Mouse (Mus musculus) common myeloid progenitor, adult 5-6 weeks (primary cell): ENCODE measurements at regions not wholly inside any gene's neighbourhood (a gene's known extent, or its start where the extent isn't known, plus 50 kb on each side); places are given as distances from the start of the nearest gene placed in this dataset.

ENCODE experiments used
- ATAC-seq: replicated peaks from 2 replicates; pipeline ENCODE4 v1.8.0; 2016; ENCODE audit warnings: low read depth, mild to moderate bottlenecking, moderate TSS enrichment, inconsistent platforms; ENCODE audit not compliant: poor library complexity, severe bottlenecking

DNA sequence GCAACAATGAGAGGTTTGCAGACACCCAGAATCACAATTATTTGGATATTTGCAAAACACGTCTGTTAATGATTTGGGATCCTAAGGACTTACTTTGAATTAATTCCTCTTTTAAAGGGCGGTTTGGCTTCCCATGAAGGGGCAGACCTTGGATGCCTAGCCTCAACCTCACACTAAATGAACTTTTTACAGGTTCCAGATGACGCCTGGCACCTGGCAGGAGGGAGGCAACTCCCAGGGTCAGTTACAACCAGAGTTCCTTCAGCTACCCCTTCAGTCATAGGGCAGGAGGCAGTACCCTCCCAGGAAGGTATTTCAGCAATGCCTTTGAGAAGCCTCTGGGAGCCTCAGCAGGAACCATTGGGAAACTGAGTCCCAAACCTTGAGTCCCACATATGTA is 57.9 kb upstream of the Stx18 start:
- ATAC-seq: no peak

DNA sequence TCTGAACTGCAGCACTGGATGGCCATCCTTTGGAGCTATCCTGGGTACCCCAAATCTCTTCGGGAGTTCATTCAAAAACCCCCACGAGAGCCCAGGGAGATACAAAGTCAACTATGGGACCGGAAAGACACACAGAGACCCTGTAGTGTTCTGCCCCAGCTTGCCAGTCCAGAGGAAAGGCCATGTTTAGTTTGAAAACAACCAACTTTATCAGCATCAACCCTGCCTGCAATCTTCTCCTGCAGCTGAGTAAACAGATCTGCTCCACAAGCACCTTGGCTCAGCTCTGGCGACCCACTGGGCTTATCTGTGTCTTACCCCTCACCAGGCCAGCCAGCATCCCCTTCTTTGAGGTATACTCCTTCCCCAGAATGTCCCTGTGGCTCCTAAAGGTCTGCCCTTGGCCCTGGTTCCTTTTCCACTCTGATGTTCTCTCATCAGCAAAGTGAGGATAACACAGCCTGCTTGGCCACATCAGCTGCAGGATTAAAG is 61.6 kb upstream of the Stx18 start:
- no peak for ATAC-seq

DNA sequence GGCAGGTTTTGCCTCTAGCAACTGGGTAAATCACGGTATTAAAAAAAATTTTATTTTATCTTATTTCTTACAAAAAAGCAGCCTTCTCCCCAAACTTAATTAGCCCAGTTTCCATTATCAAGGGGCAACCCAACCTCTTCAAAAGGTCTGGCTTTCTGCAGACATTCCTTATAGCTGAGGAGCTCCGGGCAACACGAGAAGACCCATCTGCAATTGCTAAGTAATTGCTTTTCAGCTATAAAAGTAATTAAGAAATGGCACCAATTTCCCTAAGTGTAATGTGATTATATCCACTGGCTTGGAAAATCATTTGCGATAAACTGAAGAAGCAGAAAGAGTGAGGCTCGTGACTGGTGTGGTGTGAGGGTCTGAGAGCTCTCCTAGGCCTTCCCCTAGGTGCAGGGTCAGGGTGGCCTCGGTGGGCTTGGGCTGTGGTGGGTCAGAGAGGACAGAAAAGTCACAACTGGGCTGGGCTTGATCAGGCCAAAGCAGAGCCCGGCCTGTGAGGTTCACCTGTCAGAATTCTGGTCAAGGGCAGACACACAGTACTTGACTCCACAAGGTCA is 65.5 kb upstream of the Stx18 start:
- ATAC-seq: no peak

DNA sequence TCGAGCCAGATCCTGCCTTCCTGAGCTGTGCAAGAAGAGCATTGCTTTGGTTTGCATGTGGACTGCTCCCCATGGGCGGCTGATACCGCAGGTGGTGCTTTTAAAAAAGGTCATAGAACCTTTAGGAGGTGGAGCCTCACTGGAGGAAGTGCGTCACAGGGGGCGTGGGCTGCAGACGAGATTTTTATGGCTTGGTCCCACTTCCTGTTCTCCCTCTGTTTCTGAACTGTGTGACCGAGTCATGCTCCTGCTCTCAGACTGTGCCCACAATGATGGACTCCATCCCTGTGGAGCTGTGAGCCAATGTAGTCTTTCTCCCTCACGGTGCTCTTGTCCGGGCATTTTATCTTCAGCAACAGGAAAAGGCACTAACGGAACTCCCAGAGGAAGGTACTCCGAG is 66.8 kb upstream of the Stx18 start:
- ATAC-seq: no peak

DNA sequence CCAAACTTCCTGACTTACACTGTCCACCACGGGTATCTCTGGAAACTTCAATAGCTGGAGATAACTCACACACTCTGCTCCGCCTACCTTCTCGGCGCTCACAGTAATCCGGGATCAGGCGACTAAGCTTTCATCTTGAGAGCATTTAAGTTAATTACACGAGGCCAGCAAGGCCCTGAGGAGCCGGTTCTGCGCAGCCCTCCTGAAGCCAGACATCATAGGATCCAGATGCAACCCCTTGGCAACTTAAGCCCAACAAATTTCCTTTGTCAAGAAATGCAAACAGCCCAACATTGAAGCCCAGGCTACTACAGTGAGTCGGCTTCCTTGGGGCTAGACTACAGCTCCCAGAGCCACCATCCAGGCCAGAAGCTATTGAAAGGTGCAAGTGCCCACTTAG is 69.9 kb upstream of the Stx18 start:
- ATAC-seq: no peak

DNA sequence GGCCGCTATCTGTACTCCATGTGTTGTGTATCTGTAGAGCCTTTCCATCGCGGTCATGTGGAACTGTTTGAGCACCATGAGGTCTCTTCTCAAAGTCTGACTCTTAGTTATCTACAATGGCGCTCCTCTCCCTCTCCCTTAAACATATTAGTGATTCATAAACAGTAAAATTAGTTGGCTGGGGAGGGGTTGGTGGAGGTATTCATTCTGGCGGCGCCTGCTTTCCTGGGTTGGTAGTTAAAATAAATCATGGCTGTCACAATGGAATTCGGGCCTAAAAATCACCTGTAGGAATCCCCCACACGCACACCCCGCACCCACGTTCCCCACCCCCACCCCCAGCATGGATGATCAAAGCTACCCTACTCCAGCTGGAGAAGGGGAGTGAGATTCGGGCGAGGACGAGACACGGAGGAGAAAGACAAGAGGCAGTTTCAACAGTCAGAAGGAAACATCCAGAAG is 70.6 kb upstream of the Stx18 start:
- no peak for ATAC-seq

DNA sequence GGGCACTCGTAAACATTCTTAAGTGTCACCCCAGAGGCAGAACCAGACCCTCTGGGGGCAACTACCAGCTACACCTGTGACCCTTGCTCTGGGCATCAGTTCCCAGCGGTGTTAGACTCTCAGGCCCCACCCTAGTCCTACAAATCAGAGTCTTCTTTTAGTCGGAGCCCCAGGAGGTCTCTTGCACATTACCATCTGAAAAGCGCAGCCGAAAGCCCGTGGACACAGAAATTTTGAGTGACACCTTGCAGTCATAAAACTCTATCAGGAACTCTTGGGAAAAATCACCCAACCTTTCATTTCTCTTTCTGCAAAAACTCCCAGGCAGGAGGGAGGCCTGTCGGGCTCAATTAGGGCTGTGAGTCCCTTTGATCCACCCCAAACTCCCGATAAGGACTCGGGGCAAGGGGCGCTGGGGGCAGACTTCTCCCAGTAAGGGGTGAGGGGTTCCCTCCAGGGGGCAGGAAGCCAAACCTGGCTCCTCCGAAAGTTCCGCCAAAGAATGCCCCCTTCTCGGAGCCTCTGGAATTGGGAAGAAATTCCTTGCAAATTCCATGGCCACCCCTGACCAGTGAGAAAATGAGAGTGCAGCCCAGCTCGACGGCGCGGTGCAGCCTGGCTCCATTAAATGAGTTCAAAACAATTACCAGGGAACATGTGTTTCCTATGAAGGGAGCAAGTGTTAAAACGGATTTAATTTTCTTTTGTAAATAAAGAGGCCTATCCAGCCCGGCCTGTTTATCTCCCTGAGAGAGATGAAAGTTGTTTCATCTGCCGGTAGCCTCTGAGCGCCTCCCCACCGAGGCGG is 71.2 kb upstream of the Stx18 start:
- no peak for ATAC-seq

DNA sequence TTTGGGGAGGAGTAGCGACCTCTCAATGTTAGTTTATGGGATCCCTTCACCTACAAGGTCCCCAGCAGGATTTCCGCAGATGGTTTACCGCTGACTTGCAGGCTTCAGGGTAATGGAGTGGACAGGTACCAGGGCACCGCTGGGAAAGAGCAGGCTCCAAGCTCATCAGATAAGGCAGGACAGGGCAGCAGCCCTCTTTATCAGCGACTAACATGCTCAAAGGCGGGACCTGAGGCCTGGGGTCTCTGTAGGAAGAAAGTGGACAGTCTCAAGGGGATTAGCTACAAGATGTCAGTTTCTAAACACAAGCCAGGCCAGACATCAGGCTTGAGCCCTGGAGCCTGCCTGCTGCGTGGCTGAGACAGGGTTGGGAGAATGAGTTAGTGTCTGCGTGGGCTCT is 74.9 kb upstream of the Stx18 start:
- no peak for ATAC-seq

DNA sequence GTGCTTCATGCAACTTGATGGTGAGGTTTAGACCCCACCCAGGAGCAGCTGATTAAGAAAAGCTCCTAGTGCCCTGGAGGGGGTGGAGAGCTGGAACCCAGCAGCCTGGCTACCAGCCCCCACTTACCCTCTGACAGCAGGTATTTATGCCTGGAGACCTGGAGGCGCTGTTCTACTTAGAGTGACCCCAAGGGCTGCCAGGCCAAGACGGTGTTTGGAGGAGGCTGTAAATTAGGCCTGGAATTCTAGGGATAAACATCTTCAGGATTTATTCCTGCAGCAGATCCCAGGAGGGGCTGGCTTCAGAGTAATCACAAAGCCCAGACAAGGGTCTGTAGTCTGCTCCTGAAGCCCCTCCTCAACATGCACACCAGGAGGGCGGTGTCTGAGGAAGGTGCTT is 76.0 kb upstream of the Stx18 start:
- ATAC-seq: no peak

DNA sequence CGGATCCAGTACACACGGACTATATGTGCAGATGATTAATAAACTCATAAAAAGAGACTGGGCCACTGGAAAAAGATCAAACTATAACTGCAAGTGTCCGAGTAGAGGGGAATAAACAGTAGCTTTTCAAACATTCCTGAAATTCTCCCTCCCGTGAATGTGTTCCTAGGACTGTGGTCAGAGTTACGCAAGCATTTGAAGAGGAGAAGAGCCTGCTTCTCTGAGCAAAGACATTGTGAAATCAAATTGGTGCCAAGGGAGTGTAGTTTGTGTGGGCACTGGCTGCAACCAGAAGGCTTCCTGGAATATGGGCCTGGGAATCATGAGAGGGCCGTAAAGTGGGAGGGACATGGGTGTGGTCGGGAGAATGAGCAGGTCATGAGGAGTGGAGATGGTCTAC is 78.3 kb upstream of the Stx18 start:
- no peak for ATAC-seq

DNA sequence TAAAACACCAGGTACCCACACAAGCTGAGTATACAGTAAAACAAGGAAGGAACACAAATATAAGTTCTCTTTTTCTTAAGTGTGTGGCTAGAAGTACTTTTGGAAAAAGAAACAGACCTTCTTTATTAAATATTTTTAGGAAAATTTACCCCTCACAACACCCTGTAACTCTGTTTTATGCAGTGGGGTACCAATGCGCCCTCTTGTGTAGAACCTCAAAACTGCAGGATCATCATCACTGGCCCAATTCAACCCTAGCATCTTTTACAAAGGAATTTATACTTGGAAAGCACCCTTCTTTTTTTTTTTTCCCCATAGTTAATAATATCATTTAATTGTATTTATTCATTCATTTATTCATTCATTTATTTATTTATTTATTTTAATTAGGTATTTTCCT is 86.4 kb upstream of the Stx18 start:
- 0 out of 2 replicates have a peak, but pooled peaks have one; percentile 29 for ATAC-seq

DNA sequence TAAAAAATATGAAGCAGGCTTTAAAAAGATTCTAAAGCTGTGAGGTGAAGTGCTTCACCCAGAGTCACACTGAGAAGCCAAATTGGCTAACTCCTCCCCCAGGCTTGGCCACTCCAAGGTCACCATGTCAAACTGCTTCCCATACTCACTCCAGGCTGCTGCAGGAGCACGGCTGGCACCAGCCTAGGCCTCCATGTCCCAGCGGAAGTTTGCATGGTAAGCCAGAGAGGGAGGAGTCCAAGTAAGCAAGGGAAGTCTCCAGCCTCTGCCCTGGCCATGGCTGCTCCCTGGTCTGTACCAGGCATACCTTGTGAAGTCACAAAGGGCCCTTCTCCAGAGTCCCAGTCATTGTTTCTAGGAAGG is 105.8 kb upstream of the Stx18 start:
- ATAC-seq: no peak

DNA sequence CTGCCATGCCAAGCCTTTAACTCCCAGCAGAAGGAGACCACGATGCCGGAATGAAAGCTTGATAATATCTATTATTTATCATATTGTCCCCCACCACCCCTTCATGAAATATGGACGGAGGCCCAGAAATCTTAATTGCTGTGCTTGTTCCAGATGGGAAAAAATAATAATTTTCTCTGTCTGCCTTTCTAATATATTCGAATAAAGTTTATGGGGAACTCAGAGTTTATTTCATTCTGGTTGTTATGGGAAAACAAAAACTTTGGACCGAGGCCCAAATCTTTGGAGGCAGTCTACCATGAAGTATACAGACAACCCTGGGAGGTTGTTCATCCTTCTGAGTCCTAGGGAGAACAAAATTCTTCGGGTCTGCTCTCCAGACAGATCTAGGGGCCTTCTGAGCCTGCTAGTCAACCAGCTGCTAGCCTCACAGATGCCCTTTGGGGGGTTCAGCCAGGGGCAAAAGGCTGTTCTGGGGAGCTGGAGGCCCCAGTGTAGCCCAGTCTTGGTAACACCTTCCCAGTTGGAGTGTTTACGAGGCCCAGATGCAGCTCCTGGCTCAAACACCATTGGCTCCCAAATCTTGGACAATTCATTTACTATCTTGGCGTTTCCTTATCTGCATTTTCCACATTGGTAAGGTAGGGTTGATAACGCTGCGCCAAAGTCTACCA is 106.3 kb upstream of the Stx18 start:
- ATAC-seq: no peak

DNA sequence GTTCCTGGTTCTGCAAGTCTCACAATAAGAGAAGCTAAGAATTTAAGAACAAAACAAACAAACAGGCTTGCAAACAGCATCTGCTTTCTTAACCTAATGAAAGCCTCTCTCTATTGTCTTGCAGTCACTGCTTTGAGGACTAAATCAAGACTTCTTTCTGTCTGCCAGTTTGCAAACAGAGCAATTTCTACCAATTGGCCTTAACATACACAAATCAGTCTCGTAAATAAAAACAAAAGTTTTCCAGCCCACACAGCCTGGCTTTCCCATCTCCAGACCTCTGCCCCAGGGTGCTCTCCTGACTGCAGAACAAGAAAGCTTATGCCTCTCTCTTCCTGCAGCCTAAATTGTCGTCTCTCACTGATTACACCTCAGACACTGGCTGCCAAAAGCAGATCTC is 96.1 kb upstream of the Msx1 start:
- no peak for ATAC-seq

DNA sequence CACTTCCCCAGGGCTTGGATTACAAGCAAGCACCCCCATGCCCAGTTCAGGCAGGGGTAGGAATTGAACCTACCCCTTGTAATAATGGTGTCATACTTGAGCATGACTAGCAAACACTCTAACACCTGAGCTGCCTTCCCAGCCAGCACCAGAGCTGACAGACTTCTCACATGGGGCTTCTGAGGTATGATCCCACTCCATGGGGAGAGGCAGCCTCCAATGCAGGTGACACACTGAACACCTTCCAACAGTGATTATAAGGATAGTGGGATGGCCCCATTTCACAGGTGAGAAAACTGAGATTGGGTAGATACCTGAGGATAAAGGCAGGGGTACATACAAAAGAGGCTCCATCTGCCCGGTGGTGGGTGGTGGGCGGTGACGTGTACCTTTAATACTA is 94.7 kb upstream of the Msx1 start:
- ATAC-seq: no peak

DNA sequence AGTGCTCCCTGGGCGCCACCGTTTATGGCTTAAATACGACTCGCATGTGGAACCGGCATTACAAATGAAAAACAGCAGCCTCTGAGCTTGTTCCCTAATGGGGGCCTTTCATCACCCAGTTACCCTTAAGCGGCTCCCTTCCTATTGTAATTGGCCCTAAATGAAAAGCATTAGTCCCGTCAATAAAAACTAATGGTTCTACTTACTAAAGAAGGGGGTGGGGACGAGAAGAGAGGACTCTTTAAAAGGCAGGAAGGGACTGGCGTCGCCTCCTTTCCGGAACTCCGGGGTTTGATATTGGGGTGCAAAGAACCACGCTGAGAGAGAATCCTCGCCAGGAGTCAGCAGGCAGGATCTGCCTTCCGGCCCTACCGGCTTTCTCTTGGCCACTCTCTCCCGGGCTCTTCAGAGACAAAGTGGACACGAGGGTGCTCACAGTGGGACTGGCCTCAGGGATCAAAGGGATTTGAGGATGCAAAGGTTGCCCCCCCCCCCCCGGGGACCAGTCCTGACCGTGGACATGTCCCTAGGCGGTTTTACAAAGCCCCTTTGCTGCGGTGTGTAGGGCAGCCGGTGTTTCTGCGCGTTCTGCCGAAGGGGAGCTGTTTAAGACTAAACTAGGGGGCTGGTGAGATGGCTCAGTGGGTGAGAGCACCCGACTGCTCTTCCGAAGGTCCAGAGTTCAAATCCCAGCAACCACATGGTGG is 93.8 kb upstream of the Msx1 start:
- ATAC-seq: no peak

DNA sequence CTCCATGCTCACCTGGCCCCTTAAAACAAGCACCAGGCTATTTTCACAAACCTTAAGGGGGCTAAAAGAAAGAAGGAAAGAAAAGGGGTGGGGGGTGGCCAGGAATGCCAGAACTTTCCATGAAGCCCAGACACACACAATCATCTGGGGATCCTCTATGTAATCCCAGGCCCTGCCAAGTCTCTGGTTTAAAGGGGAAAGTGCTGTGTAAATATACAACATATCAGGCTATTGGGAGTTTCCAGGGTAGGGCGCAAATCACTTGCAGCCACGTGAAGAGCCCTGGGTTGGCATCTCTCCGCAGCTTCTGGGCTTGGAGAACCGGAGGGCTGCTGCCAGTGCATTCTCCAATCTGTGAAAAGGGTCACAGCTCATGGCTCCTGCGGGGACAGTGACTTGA is 92.8 kb upstream of the Msx1 start:
- ATAC-seq: no peak

DNA sequence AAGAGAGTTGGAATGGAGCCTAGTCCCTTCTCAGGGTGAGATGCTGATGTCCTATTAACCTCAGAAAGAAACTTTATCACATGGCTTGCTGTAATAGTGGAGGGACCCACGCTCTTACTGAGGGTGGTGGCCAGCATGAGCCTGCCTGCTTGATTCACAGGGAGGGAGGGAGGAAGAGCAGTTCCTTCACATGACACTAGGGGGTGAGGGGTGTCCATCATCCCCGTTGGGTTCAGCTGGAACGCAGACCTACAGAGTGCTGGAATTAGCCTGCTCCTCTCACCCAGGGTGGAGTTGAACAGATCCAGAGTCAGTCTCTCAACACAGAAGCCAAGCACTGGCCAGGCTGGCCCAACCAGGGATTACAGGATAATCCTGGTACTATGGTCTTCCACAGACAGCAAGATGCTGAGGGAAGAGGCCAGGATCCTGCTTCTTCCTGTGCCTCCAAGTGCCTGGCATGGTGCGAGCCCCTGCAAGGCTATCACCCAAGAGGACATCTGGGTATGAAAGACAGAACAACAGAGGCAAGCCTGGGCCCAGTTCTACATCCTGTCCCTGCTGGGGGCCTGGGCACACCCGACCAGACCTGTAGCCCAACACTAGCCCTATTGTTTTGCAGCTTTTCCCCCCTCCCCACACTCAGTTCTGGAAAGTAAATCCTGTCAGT is 80.4 kb upstream of the Msx1 start:
- no peak for ATAC-seq

DNA sequence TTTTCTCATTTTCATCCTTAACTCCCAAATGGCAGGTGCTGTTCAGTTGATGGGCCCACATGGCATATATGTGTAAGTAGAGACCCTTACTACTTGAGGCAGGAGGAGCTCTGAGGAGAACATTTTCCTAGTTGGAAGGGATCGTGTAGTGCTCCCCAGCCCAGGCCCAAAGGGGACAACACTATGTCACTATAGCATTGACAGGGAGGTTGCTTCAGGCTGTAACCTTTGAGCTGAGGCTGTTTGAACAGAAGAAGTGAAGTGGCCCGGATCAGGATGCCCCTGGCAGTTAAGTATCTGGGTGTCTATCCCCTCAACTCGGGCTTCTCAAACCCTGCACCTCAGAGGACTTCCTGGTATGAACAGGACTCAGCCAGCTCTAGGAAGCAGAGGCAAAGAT is 79.5 kb upstream of the Msx1 start:
- ATAC-seq: no peak

DNA sequence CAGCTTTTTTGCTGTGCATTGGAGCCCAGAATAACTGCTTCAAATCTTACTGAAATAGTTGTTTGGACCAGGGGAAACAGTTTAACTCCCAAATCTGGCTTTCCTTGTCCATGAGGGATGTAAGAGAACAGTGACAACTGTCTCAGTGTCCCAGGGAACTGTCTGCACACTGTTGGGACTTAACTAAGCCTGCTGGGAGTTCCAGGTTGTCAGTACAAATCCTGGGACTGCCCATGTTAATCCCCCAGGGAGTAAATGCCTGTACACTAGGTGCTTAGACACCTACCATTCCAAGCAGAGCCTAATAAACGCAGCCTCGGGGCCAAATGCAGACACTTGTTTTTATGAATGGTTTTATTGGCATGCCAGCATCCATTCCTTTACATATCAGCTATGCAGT is 78.4 kb upstream of the Msx1 start:
- no peak for ATAC-seq
